Mouse (Mus musculus): Measurements from ENCODE around the gene Cbl. TPM values are rescaled to one million over a fixed set of nuclear protein-coding genes. Genes with fewer than 3 reads are reported as not detected.
A peak's percentile ranks its signal among the peaks of the same experiment; 100 is the strongest.

The Cbl gene
- polyA plus RNA-seq, 1 experiment = 8.1 TPM

DNA sequence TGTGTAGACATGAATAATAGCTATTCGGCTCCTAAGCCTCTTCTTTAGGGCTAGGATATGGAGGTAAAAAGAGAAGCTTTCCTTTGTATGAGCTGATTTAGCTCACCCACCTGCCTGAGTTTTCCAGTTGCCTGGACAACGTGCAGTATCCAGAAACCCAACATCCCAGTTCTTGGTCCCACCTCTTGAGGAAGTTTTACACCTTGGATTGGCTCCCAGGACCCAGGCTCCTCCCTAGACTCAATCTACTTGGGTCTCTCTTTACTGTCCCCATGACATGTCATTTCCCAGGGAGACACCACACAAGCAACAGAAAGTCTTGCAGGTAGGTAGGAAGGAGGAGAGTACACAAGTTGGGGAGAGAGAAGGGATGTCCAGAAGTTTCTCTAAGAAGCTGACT lies 6.5 kb upstream of the Cbl start, which contains the start of gene Ccdc153:
TSS of gene Ccdc153 (plus strand) at position 278 of the 400 bp plus-strand sequence.
- H3K36me3 ChIP-seq (ENCODE audit: control insufficient read depth, insufficient read depth, low read length) = no peaks in the 10 kb centered on the region
- no peak within 1 kb of the TSS for H3K27ac ChIP-seq (ENCODE audit: insufficient read depth, low read depth, low read length)
- H3K27me3 ChIP-seq (replicated peaks; ENCODE audit: control insufficient read depth, insufficient read depth, low read length) = no peaks in the 10 kb centered on the region
- WGBS = 58% methylated on average over 2 of the region's 2 CpGs
- no peak for DNase-seq
- H3K4me1 ChIP-seq (ENCODE audit: control insufficient read depth, insufficient read depth, low read length) = peaks cover 6% of the 10 kb centered on the region; the same call in 1 of the 2 replicates
- no peak within 1 kb of the TSS for H3K4me3 ChIP-seq (ENCODE audit: insufficient read depth, low read depth, low read length)
- TF ChIP-seq CTCF (conservative IDR thresholded peaks at IDR 0.05; ENCODE audit: insufficient read depth, insufficient read length, low read depth, low read length) (no peak), POLR2A (IDR thresholded peaks at IDR 0.05; ENCODE audit: low read depth, low read length) (no peak)

DNA sequence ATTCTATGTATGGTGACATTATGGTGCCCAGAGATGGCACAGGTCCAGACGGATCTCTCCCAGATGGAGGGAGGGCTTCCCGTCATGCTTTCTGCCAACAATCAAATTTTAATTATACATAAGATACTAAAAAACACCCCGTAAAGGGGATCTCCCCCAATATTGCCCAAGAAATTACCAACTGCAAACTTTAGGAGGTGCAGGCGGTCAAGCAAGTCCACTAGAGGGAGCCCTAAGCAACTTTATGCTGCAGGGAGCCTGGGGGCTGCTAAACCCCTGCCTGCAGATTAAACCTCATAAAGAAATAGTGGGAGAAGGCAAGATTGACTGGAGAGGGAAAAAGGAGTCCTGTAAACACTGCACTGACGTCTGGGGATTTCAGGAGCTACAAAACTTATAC lies 5.6 kb upstream of the Cbl start:
- peak; percentile 56 for DNase-seq
- H3K27ac ChIP-seq (ENCODE audit: insufficient read depth, low read depth, low read length) = no peak overlapping the region
- WGBS = 11% methylated on average over 5 of the region's 5 CpGs
- TF ChIP-seq POLR2A (IDR thresholded peaks at IDR 0.05; ENCODE audit: low read depth, low read length) = no peak
- peak; percentile 72 for TF ChIP-seq CTCF (conservative IDR thresholded peaks at IDR 0.05; ENCODE audit: insufficient read depth, insufficient read length, low read depth, low read length)
- no peak overlapping the region for H3K4me3 ChIP-seq (ENCODE audit: insufficient read depth, low read depth, low read length)
- H3K36me3 ChIP-seq (ENCODE audit: control insufficient read depth, insufficient read depth, low read length) = no peaks in the 10 kb centered on the region
- H3K27me3 ChIP-seq (replicated peaks; ENCODE audit: control insufficient read depth, insufficient read depth, low read length) = no peaks in the 10 kb centered on the region
- peaks cover 10% of the 10 kb centered on the region; the same call in 1 of the 2 replicates for H3K4me1 ChIP-seq (ENCODE audit: control insufficient read depth, insufficient read depth, low read length)

DNA sequence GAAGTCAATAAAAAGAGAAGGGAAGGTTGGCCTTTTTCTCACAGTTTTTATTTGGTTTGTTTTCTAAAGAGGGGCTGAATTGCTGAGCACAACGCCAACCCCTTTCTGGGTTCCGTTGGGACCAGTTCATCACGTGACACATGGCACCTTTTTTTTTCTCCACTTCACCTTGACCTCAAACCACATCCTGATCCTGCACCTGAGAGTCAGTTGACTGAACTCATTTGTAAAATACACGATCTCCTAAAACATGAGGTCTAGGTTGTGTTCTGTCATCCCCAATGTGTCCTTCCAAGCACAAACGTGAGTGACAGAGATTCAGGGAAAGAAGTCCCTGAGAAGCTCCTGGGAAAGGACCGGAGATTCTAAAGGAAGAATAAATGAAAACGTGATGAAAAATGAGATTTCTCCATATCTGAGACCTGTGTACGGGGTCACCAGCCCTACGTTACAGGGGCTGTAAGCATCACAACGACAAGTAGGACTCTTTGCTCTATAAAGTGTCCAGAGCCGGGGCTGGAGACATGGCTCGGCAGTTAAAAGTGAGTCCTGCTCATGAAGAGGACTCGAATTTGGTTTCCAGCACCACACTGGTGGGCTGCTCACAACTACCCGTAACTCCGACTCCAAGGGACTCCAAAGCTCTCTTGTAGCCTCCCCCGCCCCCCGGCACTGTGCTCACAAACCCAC lies 4.8 kb upstream of the Cbl start:
- no peak overlapping the region for H3K4me3 ChIP-seq (ENCODE audit: insufficient read depth, low read depth, low read length)
- no peaks in the 10 kb centered on the region for H3K27me3 ChIP-seq (replicated peaks; ENCODE audit: control insufficient read depth, insufficient read depth, low read length)
- H3K4me1 ChIP-seq (ENCODE audit: control insufficient read depth, insufficient read depth, low read length) = peaks cover 13% of the 10 kb centered on the region; the same call in 1 of the 2 replicates
- H3K36me3 ChIP-seq (ENCODE audit: control insufficient read depth, insufficient read depth, low read length) = no peaks in the 10 kb centered on the region
- H3K27ac ChIP-seq (ENCODE audit: insufficient read depth, low read depth, low read length) = no peak overlapping the region
- WGBS = 81% methylated on average over 17 of the region's 17 CpGs
- TF ChIP-seq POLR2A (IDR thresholded peaks at IDR 0.05; ENCODE audit: low read depth, low read length) (no peak), CTCF (conservative IDR thresholded peaks at IDR 0.05; ENCODE audit: insufficient read depth, insufficient read length, low read depth, low read length) (no peak)
- DNase-seq = no peak

DNA sequence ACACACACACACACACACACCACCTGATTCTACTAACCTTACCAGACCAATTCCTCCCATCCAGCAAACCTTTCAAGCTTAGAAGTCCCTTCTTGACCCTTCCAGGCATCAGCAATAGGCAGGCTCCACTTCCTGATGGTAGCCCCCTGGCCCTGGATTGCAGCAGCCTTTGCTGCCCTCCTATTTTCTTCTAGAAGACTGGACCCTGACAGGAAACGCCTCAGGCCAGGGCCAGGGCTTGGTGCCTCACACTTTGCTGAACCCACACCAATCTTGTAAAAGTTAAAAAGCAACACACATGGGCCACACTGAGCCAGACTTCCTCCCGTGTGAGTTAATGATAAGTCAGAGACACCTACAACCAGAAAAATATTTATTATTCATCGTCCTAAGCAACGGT lies 3.3 kb upstream of the Cbl start:
- peak; percentile 83 for DNase-seq
- TF ChIP-seq CTCF (conservative IDR thresholded peaks at IDR 0.05; ENCODE audit: insufficient read depth, insufficient read length, low read depth, low read length) (no peak), POLR2A (IDR thresholded peaks at IDR 0.05; ENCODE audit: low read depth, low read length) (no peak)
- Histone ChIP-seq H3K27ac (ENCODE audit: insufficient read depth, low read depth, low read length) (peak overlapping the region; percentile 86), H3K4me1 (ENCODE audit: control insufficient read depth, insufficient read depth, low read length) (peaks cover 13% of the 10 kb centered on the region; the same call in 1 of the 2 replicates), H3K4me3 (ENCODE audit: insufficient read depth, low read depth, low read length) (0 out of 2 replicates have a peak overlapping the region, but pooled peaks have one; percentile 26), H3K36me3 (ENCODE audit: control insufficient read depth, insufficient read depth, low read length) (no peaks in the 10 kb centered on the region), H3K27me3 (replicated peaks; ENCODE audit: control insufficient read depth, insufficient read depth, low read length) (no peaks in the 10 kb centered on the region)
- WGBS = 26% methylated on average over 4 of the region's 4 CpGs

DNA sequence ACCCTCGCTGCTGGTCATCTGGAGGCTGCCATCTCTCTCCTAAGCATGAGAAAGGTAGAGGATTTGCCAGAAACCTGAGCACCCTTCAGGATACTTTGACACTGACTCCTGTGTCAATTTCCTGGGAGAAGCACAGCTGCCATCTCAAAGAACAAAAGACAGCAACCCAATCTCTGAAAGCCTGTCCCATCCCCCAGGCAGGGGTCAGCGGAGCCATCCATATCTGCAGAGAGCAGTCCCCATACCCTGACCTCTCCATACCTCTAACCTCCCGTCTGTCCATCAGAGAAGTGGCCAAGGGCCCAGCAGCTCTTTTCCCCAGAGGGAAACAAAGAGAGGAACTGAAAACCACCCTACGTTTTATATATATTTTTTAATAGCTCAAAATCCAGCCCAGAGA lies 2.8 kb upstream of the Cbl start:
- Histone ChIP-seq H3K4me3 (ENCODE audit: insufficient read depth, low read depth, low read length) (no peak overlapping the region), H3K27me3 (replicated peaks; ENCODE audit: control insufficient read depth, insufficient read depth, low read length) (no peaks in the 10 kb centered on the region), H3K36me3 (ENCODE audit: control insufficient read depth, insufficient read depth, low read length) (no peaks in the 10 kb centered on the region), H3K27ac (ENCODE audit: insufficient read depth, low read depth, low read length) (no peak overlapping the region; the same call in 1 of the 2 replicates), H3K4me1 (ENCODE audit: control insufficient read depth, insufficient read depth, low read length) (peaks cover 13% of the 10 kb centered on the region; the same call in 1 of the 2 replicates)
- WGBS = 53% methylated on average over 4 of the region's 4 CpGs
- TF ChIP-seq POLR2A (IDR thresholded peaks at IDR 0.05; ENCODE audit: low read depth, low read length) = no peak
- no peak for DNase-seq

DNA sequence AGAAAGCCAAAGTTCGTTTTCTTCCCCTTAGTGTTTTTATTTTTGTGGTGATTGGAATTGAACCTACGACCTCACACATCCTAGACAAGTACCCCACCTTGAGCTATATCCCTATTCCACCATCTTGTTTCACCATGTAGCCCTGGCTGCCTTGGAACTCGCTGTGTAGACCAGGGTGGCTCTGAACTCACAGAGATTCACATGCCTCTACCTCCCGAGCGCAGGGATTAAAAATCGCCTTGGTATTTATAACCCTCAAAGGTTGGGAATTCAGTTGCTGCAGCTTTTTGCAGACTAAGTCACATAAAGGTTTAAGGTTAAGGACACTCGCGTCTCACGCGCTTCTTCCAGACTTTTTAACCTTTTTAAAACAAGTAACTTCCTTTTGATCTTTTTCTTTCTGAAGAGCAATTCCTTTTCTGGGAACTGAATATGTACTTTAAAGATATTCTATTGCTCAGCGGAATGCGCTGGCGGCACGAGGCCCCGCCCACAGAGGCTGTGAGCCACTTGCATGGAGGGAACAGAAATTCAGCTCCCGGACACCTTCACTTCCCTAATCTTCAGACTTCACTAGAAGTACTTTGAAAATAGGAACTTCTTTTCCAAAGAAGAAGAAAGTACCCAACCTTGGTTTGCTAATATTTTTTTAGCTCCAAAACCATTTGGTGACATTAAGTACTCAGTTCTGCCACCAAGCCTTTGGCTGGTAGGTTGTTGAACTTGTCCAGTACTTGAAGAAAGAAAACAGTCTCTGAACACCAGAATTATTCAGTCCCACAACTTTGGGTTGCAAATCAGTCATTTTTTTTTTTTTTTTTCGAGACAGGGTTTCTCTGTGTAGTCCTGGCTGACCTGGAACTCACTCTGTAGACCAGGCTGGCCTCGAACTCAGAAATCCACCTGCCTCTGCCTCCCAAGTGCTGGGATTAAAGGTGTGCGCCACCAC lies 904 bp upstream of the Cbl start:
- H3K4me3 ChIP-seq (ENCODE audit: insufficient read depth, low read depth, low read length) = peak overlapping the region; percentile 52
- H3K27ac ChIP-seq (ENCODE audit: insufficient read depth, low read depth, low read length) = peak overlapping the region; percentile 92
- no peaks in the 10 kb centered on the region for H3K27me3 ChIP-seq (replicated peaks; ENCODE audit: control insufficient read depth, insufficient read depth, low read length)
- WGBS = 22% methylated on average over 19 of the region's 19 CpGs
- H3K36me3 ChIP-seq (ENCODE audit: control insufficient read depth, insufficient read depth, low read length) = no peaks in the 10 kb centered on the region
- DNase-seq = peak; percentile 71
- TF ChIP-seq CTCF (conservative IDR thresholded peaks at IDR 0.05; ENCODE audit: insufficient read depth, insufficient read length, low read depth, low read length) = no peak
- no peak for TF ChIP-seq POLR2A (IDR thresholded peaks at IDR 0.05; ENCODE audit: low read depth, low read length)
- H3K4me1 ChIP-seq (ENCODE audit: control insufficient read depth, insufficient read depth, low read length) = peaks cover 13% of the 10 kb centered on the region; the same call in 1 of the 2 replicates
